Mouse (Mus musculus): ENCODE results near the gene Tmem138.

DNA sequence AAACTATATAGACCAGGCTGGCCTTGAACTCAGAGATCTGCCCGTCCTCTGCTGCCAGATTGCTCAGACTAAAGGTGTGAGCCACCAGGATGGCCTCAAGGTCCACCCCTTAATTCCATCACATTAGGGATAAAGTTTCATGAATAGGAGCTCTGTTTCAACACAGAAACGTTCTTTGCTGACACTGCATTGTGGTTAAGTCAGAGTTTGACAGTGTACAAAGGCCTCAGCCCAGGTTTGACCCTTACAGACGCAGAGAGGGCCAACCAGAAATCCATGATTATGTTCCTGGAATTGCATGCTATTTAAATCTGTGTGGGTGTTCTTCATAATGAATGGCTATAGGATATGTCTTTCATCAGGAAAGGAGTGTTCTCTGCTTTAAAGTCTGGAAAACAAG is 13.1 kb upstream of the Tmem138 start:
- TF ChIP-seq EP300 (IDR thresholded peaks at IDR 0.05; ENCODE audit: low read depth), result no peak
- TF ChIP-seq CTCF (IDR thresholded peaks at IDR 0.05; ENCODE audit: low read depth), result no peak

Data from liver, postnatal 0 days (tissue).